Mouse (Mus musculus): ENCODE results near the gene Vps11. TPM values are rescaled to one million over a fixed set of nuclear protein-coding genes. Genes with fewer than 3 reads are reported as not detected.
A peak's percentile ranks its signal among the peaks of the same experiment; 100 is the strongest.

Vps11 gene
- polyA plus RNA-seq, 1 experiment = 19.4 TPM

GRCm38 (mm10) chr9:44399795-44400114, 38.3 kb upstream of the Vps11 start:
- Histone ChIP-seq H3K27me3 (ENCODE audit: control insufficient read depth, insufficient read depth, low read length) (no peaks in the 10 kb centered on the region), H3K4me1 (ENCODE audit: control insufficient read depth, insufficient read depth, low read length) (peaks cover 3% of the 10 kb centered on the region; the same call in 1 of the 2 replicates), H3K36me3 (ENCODE audit: control insufficient read depth, insufficient read depth, low read length) (peaks cover 3% of the 10 kb centered on the region), H3K27ac (ENCODE audit: control insufficient read depth, insufficient read depth, low read depth, low read length) (no peak overlapping the region), H3K4me3 (ENCODE audit: control insufficient read depth, low read depth, low read length) (no peak overlapping the region)
- TF ChIP-seq CTCF (IDR thresholded peaks at IDR 0.05; ENCODE audit: control insufficient read depth, insufficient read depth, insufficient replicate concordance, low read depth, low read length) (no peak), POLR2A (IDR thresholded peaks at IDR 0.05; ENCODE audit: control insufficient read depth, low read depth, low read length) (no peak)

DNA sequence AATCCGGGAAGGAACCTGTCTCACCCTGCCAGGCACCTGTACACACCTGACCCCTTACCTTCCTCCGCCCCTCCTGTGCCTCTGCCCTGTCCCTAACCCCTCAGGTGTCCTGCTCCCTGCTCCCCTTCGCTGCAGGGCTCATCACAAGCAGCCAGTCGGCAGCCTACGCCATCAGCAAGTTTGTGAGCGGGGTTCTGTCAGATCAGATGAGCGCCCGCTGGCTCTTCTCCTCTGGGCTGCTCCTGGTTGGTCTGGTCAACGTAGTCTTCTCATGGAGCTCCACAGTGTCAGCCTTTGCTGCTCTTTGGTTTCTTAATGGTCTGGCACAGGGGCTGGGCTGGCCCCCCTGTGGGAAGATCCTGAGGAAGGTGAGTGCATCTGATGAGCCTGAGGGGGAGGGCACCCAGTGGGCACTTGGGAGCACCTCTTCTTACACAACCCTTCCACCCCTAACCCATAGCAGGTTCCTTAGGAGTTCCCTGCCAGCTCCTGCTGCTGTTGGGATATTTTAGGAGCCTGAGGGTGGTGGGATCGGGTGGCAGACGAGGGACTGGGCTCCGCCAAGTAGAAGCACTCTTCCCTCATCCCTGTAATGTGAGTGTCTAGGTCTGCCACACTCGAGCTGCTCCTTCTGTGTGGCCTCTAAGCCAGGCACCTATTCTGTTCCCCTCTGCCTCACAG, 37.8 kb upstream of the Vps11 start:
- TF ChIP-seq CTCF (IDR thresholded peaks at IDR 0.05; ENCODE audit: control insufficient read depth, insufficient read depth, insufficient replicate concordance, low read depth, low read length) (no peak), POLR2A (IDR thresholded peaks at IDR 0.05; ENCODE audit: control insufficient read depth, low read depth, low read length) (no peak)
- H3K36me3 ChIP-seq (ENCODE audit: control insufficient read depth, insufficient read depth, low read length) = peaks cover 3% of the 10 kb centered on the region
- peaks cover 3% of the 10 kb centered on the region; the same call in 1 of the 2 replicates for H3K4me1 ChIP-seq (ENCODE audit: control insufficient read depth, insufficient read depth, low read length)
- peak overlapping the region; percentile 26 for H3K4me3 ChIP-seq (ENCODE audit: control insufficient read depth, low read depth, low read length)
- H3K27ac ChIP-seq (ENCODE audit: control insufficient read depth, insufficient read depth, low read depth, low read length) = no peak overlapping the region
- H3K27me3 ChIP-seq (ENCODE audit: control insufficient read depth, insufficient read depth, low read length) = no peaks in the 10 kb centered on the region

GRCm38 (mm10) chr9:44398551-44398950, 37.1 kb upstream of the Vps11 start:
- Histone ChIP-seq H3K36me3 (ENCODE audit: control insufficient read depth, insufficient read depth, low read length) (peaks cover 3% of the 10 kb centered on the region), H3K27ac (ENCODE audit: control insufficient read depth, insufficient read depth, low read depth, low read length) (peak overlapping the region; percentile 51; the same call in 1 of the 2 replicates), H3K4me1 (ENCODE audit: control insufficient read depth, insufficient read depth, low read length) (peaks cover 3% of the 10 kb centered on the region; the same call in 1 of the 2 replicates), H3K4me3 (ENCODE audit: control insufficient read depth, low read depth, low read length) (peak overlapping the region; percentile 56), H3K27me3 (ENCODE audit: control insufficient read depth, insufficient read depth, low read length) (no peaks in the 10 kb centered on the region)
- TF ChIP-seq POLR2A (IDR thresholded peaks at IDR 0.05; ENCODE audit: control insufficient read depth, low read depth, low read length) (no peak), CTCF (IDR thresholded peaks at IDR 0.05; ENCODE audit: control insufficient read depth, insufficient read depth, insufficient replicate concordance, low read depth, low read length) (no peak)

GRCm38 (mm10) chr9:44398087-44398486, 36.6 kb upstream of the Vps11 start:
- peak overlapping the region; percentile 56 for H3K4me3 ChIP-seq (ENCODE audit: control insufficient read depth, low read depth, low read length)
- peaks cover 3% of the 10 kb centered on the region; the same call in 1 of the 2 replicates for H3K4me1 ChIP-seq (ENCODE audit: control insufficient read depth, insufficient read depth, low read length)
- peak overlapping the region; percentile 51; the same call in 1 of the 2 replicates for H3K27ac ChIP-seq (ENCODE audit: control insufficient read depth, insufficient read depth, low read depth, low read length)
- TF ChIP-seq CTCF (IDR thresholded peaks at IDR 0.05; ENCODE audit: control insufficient read depth, insufficient read depth, insufficient replicate concordance, low read depth, low read length) (no peak), POLR2A (IDR thresholded peaks at IDR 0.05; ENCODE audit: control insufficient read depth, low read depth, low read length) (no peak)
- H3K36me3 ChIP-seq (ENCODE audit: control insufficient read depth, insufficient read depth, low read length) = peaks cover 3% of the 10 kb centered on the region
- H3K27me3 ChIP-seq (ENCODE audit: control insufficient read depth, insufficient read depth, low read length) = no peaks in the 10 kb centered on the region

GRCm38 (mm10) chr9:44396684-44397411, 35.4 kb upstream of the Vps11 start, which contains the start of gene Slc37a4:
Slc37a4 (plus strand) TSS chr9:44396852.
- peak within 1 kb of the TSS; percentile 86 for H3K4me3 ChIP-seq (ENCODE audit: control insufficient read depth, low read depth, low read length)
- TF ChIP-seq CTCF (IDR thresholded peaks at IDR 0.05; ENCODE audit: control insufficient read depth, insufficient read depth, insufficient replicate concordance, low read depth, low read length) (no peak), POLR2A (IDR thresholded peaks at IDR 0.05; ENCODE audit: control insufficient read depth, low read depth, low read length) (peak; percentile 52; the same call in 1 of the 2 replicates)
- no peaks in the 10 kb centered on the region for H3K27me3 ChIP-seq (ENCODE audit: control insufficient read depth, insufficient read depth, low read length)
- no peaks in the 10 kb centered on the region for H3K36me3 ChIP-seq (ENCODE audit: control insufficient read depth, insufficient read depth, low read length)
- H3K27ac ChIP-seq (ENCODE audit: control insufficient read depth, insufficient read depth, low read depth, low read length) = peak within 1 kb of the TSS; percentile 25; the same call in 1 of the 2 replicates
- H3K4me1 ChIP-seq (ENCODE audit: control insufficient read depth, insufficient read depth, low read length) = peaks cover 3% of the 10 kb centered on the region; the same call in 1 of the 2 replicates

- H3K4me3 ChIP-seq (ENCODE audit: control insufficient read depth, low read depth, low read length) = no peak overlapping the region
- no peak overlapping the region for H3K27ac ChIP-seq (ENCODE audit: control insufficient read depth, insufficient read depth, low read depth, low read length)
- TF ChIP-seq CTCF (IDR thresholded peaks at IDR 0.05; ENCODE audit: control insufficient read depth, insufficient read depth, insufficient replicate concordance, low read depth, low read length) = peak; percentile 44; the same call in 1 of the 2 replicates
- TF ChIP-seq POLR2A (IDR thresholded peaks at IDR 0.05; ENCODE audit: control insufficient read depth, low read depth, low read length) = no peak
- peaks cover 3% of the 10 kb centered on the region for H3K36me3 ChIP-seq (ENCODE audit: control insufficient read depth, insufficient read depth, low read length)
- H3K4me1 ChIP-seq (ENCODE audit: control insufficient read depth, insufficient read depth, low read length) = no peaks in the 10 kb centered on the region
- H3K27me3 ChIP-seq (ENCODE audit: control insufficient read depth, insufficient read depth, low read length) = no peaks in the 10 kb centered on the region
Measured at GRCm38 (mm10) chr9:44391466-44391865, 30.0 kb upstream of the Vps11 start.

GRCm38 (mm10) chr9:44389273-44389672, 27.8 kb upstream of the Vps11 start:
- no peaks in the 10 kb centered on the region for H3K27me3 ChIP-seq (ENCODE audit: control insufficient read depth, insufficient read depth, low read length)
- no peak overlapping the region for H3K27ac ChIP-seq (ENCODE audit: control insufficient read depth, insufficient read depth, low read depth, low read length)
- no peak overlapping the region for H3K4me3 ChIP-seq (ENCODE audit: control insufficient read depth, low read depth, low read length)
- no peaks in the 10 kb centered on the region for H3K4me1 ChIP-seq (ENCODE audit: control insufficient read depth, insufficient read depth, low read length)
- peaks cover 6% of the 10 kb centered on the region for H3K36me3 ChIP-seq (ENCODE audit: control insufficient read depth, insufficient read depth, low read length)
- TF ChIP-seq POLR2A (IDR thresholded peaks at IDR 0.05; ENCODE audit: control insufficient read depth, low read depth, low read length) (no peak), CTCF (IDR thresholded peaks at IDR 0.05; ENCODE audit: control insufficient read depth, insufficient read depth, insufficient replicate concordance, low read depth, low read length) (peak; percentile 60; the same call in 1 of the 2 replicates)

All from testis, adult 2 months (tissue).